Mouse (Mus musculus) myocyte (in vitro differentiated cells): ENCODE results near the gene Fcna. TPM values are rescaled to one million over a fixed set of nuclear protein-coding genes. Genes with fewer than 3 reads are reported as not detected.

Experiments used
- H3K27me3 ChIP-seq: one replicate; pipeline ENCODE4 v1.6.1; 2011; ENCODE audit not compliant: control insufficient read depth, insufficient read depth, insufficient read length
- H3K36me3 ChIP-seq: one replicate; pipeline ENCODE4 v1.6.1; 2011; ENCODE audit not compliant: control insufficient read depth, insufficient read depth
- H3K4me2 ChIP-seq: one replicate; pipeline ENCODE4 v1.6.1; 2011; ENCODE audit warnings: low read depth, control low read depth
- H3K4me3 ChIP-seq: one replicate; pipeline ENCODE4 v1.5.1; 2011; ENCODE audit warnings: mild to moderate bottlenecking, control low read depth, moderate library complexity
- H3K79me2 ChIP-seq: one replicate; pipeline ENCODE4 v1.6.1; 2011; ENCODE audit not compliant: control insufficient read depth, insufficient read depth
- H3ac ChIP-seq: one replicate; pipeline ENCODE4 v1.6.1; 2011; ENCODE audit not compliant: control insufficient read depth, insufficient read length
- CEBPB ChIP-seq: IDR thresholded peaks from 2 replicates; pipeline ENCODE4 v1.6.1; 2011; ENCODE audit warnings: mild to moderate bottlenecking, moderate library complexity; ENCODE audit not compliant: poor library complexity, insufficient read depth, severe bottlenecking
- E2F4 ChIP-seq: IDR thresholded peaks from one replicate; pipeline ENCODE4 v1.6.1; 2011; ENCODE audit warnings: mild to moderate bottlenecking, control low read depth, moderate library complexity; ENCODE audit not compliant: insufficient read depth
- MAX ChIP-seq: IDR thresholded peaks from one replicate; pipeline ENCODE4 v1.6.1; 2011; ENCODE audit warnings: low read depth, mild to moderate bottlenecking, control low read depth
- MYOD1 ChIP-seq, 3 experiments: IDR thresholded peaks; one replicate each; pipeline ENCODE4 v1.6.1; 2011; ENCODE audit warnings: control low read depth in 2 of 3, low read depth in 2 of 3, mild to moderate bottlenecking in 2 of 3, moderate library complexity in 1 of 3; ENCODE audit not compliant: insufficient read length in 2 of 3, control insufficient read depth in 1 of 3
- MYOG ChIP-seq, 3 experiments: IDR thresholded peaks; one replicate each; pipeline ENCODE4 v1.6.1; 2011; ENCODE audit warnings: control low read depth in 2 of 3, low read depth in 2 of 3, mild to moderate bottlenecking in 2 of 3; ENCODE audit not compliant: insufficient read length in 2 of 3, control insufficient read depth in 1 of 3, insufficient read depth in 1 of 3
- POLR2A ChIP-seq: IDR thresholded peaks from one replicate; pipeline ENCODE4 v1.6.1; 2011; ENCODE audit warnings: low read depth, mild to moderate bottlenecking, control low read depth, moderate library complexity; ENCODE audit not compliant: insufficient read length
- POLR2AphosphoS2 ChIP-seq: IDR thresholded peaks from one replicate; pipeline ENCODE4 v1.6.1; 2011; ENCODE audit warnings: low read depth, control low read depth; ENCODE audit not compliant: insufficient read length
- REST ChIP-seq: IDR thresholded peaks from one replicate; pipeline ENCODE4 v1.6.1; 2011; ENCODE audit warnings: mild to moderate bottlenecking, control low read depth, moderate library complexity; ENCODE audit not compliant: insufficient read depth, insufficient read length
- SRF ChIP-seq: IDR thresholded peaks from one replicate; pipeline ENCODE4 v1.6.1; 2011; ENCODE audit warnings: low read depth; ENCODE audit not compliant: control insufficient read depth, insufficient read length
- TCF12 ChIP-seq: IDR thresholded peaks from one replicate; pipeline ENCODE4 v1.6.1; 2011; ENCODE audit warnings: mild to moderate bottlenecking, control low read depth; ENCODE audit not compliant: poor library complexity, insufficient read depth, severe bottlenecking
- TCF3 ChIP-seq: IDR thresholded peaks from one replicate; pipeline ENCODE4 v1.6.1; 2011; ENCODE audit warnings: low read depth, control low read depth; ENCODE audit not compliant: insufficient read length
- USF1 ChIP-seq: IDR thresholded peaks from one replicate; pipeline ENCODE4 v1.6.1; 2011; ENCODE audit warnings: low read depth, mild to moderate bottlenecking, control low read depth, moderate library complexity
- polyA plus RNA-seq: library from polyadenylated mRNA; unstranded; fragments of >200 nt; fragmentation: generic; extraction: Trizol; gene quantifications from one replicate; pipeline ENCODE4 v1.2.1, GENCODE M21; 2012; ENCODE audit warnings: missing spikeins

Fcna gene
- 0.10 TPM for polyA plus RNA-seq

DNA sequence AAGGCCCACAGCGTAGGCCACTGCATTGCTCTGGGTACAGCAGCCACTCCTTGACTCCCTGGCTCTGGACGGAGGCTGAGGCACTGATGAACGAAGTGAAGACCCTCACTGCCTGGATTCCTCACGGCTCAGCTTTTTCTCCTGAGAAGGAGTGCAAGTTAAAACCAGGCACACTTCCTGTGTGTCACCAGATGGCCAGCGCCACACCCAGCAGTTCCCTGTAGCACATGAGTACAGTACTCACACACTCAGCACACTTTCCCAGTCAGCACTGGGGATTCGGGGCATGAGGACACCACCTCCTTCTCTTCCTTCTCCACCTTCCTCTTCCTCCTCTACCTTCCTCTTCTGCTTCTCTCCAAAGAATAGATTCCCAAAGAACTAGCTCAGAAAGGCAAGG, at the start of gene Fcna:
Gene Fcna, minus strand, starts transcription at position 220 of the 400 bp plus-strand sequence.
- no peak for TF ChIP-seq USF1
- TF ChIP-seq E2F4: no peak
- no peak for TF ChIP-seq CEBPB
- no peak for TF ChIP-seq MYOD1 (IDR thresholded peaks at IDR 0.05; ENCODE audit: control insufficient read depth in 1 of 3, insufficient read length in 2 of 3, low read depth in 2 of 3)
- TF ChIP-seq MYOG (IDR thresholded peaks at IDR 0.05; ENCODE audit: control insufficient read depth in 1 of 3, insufficient read depth in 1 of 3, insufficient read length in 2 of 3, low read depth in 2 of 3): no peak
- no peak for TF ChIP-seq TCF3
- no peak for TF ChIP-seq SRF
- no peak for TF ChIP-seq REST
- no peak for TF ChIP-seq POLR2A
- TF ChIP-seq POLR2AphosphoS2: no peak
- TF ChIP-seq MAX: no peak
- no peak for TF ChIP-seq TCF12
- Histone ChIP-seq H3K79me2 (no peaks in the 10 kb centered on the region), H3K4me2 (no peak within 1 kb of the TSS), H3K27me3 (peaks cover 46% of the 10 kb centered on the region), H3K4me3 (no peak within 1 kb of the TSS), H3ac (no peak within 1 kb of the TSS), H3K36me3 (no peaks in the 10 kb centered on the region)

DNA sequence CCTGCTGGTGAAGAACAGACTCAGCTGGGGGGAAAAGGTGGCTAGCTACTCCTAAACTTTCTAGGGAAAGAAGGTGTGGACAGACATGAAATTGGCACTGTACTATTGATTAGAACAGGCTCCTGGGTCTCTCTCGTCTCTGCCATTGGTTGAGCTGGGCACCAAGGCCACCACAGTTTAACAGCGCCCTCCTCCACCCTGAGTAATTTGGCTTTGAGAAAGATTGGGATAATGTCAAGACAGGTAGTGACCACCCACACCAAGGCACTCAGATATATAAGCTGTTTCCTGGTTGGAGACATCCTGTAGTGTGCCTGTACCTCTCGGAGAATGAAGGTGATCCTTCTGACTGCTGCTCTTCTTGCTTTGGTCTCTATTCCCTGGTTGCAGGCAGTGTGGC, 48.7 kb upstream of the Fcna start, which contains the start of gene Lcn6:
Gene Lcn6, plus strand, starts transcription at position 301 of the 400 bp plus-strand sequence.
- TF ChIP-seq E2F4 (no peak), POLR2AphosphoS2 (no peak), TCF3 (no peak), MYOD1 (IDR thresholded peaks at IDR 0.05; ENCODE audit: control insufficient read depth in 1 of 3, insufficient read length in 2 of 3, low read depth in 2 of 3) (no peak), MAX (no peak), CEBPB (no peak), POLR2A (no peak), SRF (no peak), MYOG (IDR thresholded peaks at IDR 0.05; ENCODE audit: control insufficient read depth in 1 of 3, insufficient read depth in 1 of 3, insufficient read length in 2 of 3, low read depth in 2 of 3) (no peak), USF1 (no peak), TCF12 (no peak), REST (no peak)
- Histone ChIP-seq H3K4me2 (no peak within 1 kb of the TSS), H3K4me3 (no peak within 1 kb of the TSS), H3ac (no peak within 1 kb of the TSS), H3K36me3 (no peaks in the 10 kb centered on the region), H3K27me3 (peaks cover 26% of the 10 kb centered on the region), H3K79me2 (no peaks in the 10 kb centered on the region)

DNA sequence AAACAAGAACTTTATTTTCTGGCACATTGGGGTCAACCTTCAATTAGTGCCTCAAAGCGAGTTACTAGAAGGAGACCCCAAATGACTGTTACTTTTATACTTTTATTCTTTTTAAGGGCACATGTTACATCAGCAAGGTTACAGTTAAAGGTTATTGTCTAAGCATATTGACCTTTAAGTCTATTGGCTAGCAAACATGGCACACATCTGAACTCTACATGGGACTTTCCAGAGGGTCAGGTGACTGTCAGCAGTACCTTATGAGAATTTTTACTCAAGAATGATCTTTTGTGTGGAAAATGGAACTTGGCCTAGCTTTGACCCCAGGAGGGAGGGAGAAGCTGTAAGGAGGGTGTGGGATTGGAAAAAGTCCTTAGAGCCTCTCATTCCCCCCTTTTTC, 38.7 kb upstream of the Fcna start:
- Histone ChIP-seq H3K4me2 (no peak overlapping the region), H3K4me3 (no peak overlapping the region), H3K36me3 (no peaks in the 10 kb centered on the region), H3K79me2 (no peaks in the 10 kb centered on the region), H3K27me3 (peaks cover 11% of the 10 kb centered on the region), H3ac (no peak overlapping the region)
- TF ChIP-seq SRF (no peak), TCF3 (no peak), TCF12 (no peak), MYOG (IDR thresholded peaks at IDR 0.05; ENCODE audit: control insufficient read depth in 1 of 3, insufficient read depth in 1 of 3, insufficient read length in 2 of 3, low read depth in 2 of 3) (no peak), REST (no peak), POLR2AphosphoS2 (no peak), POLR2A (no peak), MAX (no peak), MYOD1 (IDR thresholded peaks at IDR 0.05; ENCODE audit: control insufficient read depth in 1 of 3, insufficient read length in 2 of 3, low read depth in 2 of 3) (no peak), E2F4 (no peak), CEBPB (no peak), USF1 (no peak)

DNA sequence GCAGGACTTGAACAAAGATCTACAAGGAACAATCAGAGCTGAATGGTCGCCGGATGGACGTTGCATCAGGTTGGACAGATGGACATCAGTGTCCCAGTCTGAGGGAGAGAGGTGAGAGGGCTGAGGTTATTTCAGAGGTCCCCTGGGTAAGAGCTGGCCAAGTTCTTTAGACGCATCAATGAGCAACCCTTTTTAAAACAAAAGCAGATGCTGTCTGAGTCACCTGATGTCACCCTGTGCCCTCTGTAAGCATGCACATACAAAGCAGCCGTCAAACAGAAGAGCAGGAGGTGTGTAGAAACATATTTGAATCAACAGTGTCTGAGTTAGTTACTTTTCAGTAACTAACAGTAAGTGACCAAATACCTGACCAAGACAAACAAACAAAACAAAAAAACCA, 36.3 kb upstream of the Fcna start:
- no peak overlapping the region for H3K4me3 ChIP-seq
- peaks cover 7% of the 10 kb centered on the region for H3K27me3 ChIP-seq
- no peaks in the 10 kb centered on the region for H3K79me2 ChIP-seq
- H3ac ChIP-seq: no peak overlapping the region
- H3K36me3 ChIP-seq: no peaks in the 10 kb centered on the region
- no peak overlapping the region for H3K4me2 ChIP-seq
- TF ChIP-seq USF1 (no peak), MYOG (IDR thresholded peaks at IDR 0.05; ENCODE audit: control insufficient read depth in 1 of 3, insufficient read depth in 1 of 3, insufficient read length in 2 of 3, low read depth in 2 of 3) (no peak)

DNA sequence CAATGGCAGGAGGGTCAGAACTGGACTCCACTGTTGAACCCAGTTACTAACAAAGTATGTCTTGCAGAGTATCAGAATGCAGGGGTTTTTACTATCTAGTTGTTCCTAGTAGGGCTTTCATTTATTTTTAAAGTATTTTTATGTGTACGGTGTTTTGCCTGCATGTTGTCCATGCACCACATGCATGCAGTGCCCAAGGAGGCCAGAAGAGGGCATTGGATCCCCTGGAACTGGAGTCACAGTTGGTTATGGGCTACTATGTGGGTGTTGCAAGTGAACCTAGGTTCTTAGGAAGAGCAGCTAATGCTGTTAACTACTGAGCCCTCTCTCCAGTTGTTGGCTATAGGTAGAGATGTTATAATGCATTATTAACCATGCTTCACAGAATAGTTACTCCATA, 35.7 kb upstream of the Fcna start:
- no peaks in the 10 kb centered on the region for H3K36me3 ChIP-seq
- H3K4me2 ChIP-seq: no peak overlapping the region
- no peak for TF ChIP-seq MAX
- no peak for TF ChIP-seq POLR2AphosphoS2
- no peak for TF ChIP-seq USF1
- no peak for TF ChIP-seq MYOG (IDR thresholded peaks at IDR 0.05; ENCODE audit: control insufficient read depth in 1 of 3, insufficient read depth in 1 of 3, insufficient read length in 2 of 3, low read depth in 2 of 3)
- TF ChIP-seq SRF: no peak
- no peak for TF ChIP-seq MYOD1 (IDR thresholded peaks at IDR 0.05; ENCODE audit: control insufficient read depth in 1 of 3, insufficient read length in 2 of 3, low read depth in 2 of 3)
- no peak for TF ChIP-seq REST
- TF ChIP-seq E2F4: no peak
- no peak for TF ChIP-seq POLR2A
- no peak for TF ChIP-seq CEBPB
- no peak for TF ChIP-seq TCF12
- no peak for TF ChIP-seq TCF3
- H3ac ChIP-seq: no peak overlapping the region
- no peak overlapping the region for H3K4me3 ChIP-seq
- H3K27me3 ChIP-seq: peaks cover 7% of the 10 kb centered on the region
- no peaks in the 10 kb centered on the region for H3K79me2 ChIP-seq
